In genomic region chr12:113119516-113120410, GRCm38 (mm10) we compare ENCODE assay signal across 8 mouse cellular contexts. TPM values are rescaled to one million over a fixed set of nuclear protein-coding genes. Genes with fewer than 3 reads are reported as not detected.
A peak's percentile ranks its signal among the peaks of the same experiment; 100 is the strongest.
DNase-seq lines count a peak whose midpoint lies in the region; ATAC-seq lines count a peak whose summit lies in the region.

No protein-coding gene starts in this region.

- no peak overlapping the region for H3K27ac ChIP-seq in intestine, embryonic 15.5 days
- no peak overlapping the region for H3K27ac ChIP-seq in limb, embryonic 10.5 days
- H3K27ac ChIP-seq in midbrain, embryonic 11.5 days (ENCODE audit: low read depth, low read length) = no peak overlapping the region

- H3K9ac ChIP-seq in intestine, embryonic 15.5 days = no peak overlapping the region
- no peak overlapping the region for H3K9ac ChIP-seq in midbrain, embryonic 11.5 days (ENCODE audit: low read length)

- H3K9me3 ChIP-seq in intestine, embryonic 15.5 days = no peaks in the 10 kb centered on the region
- no peaks in the 10 kb centered on the region for H3K9me3 ChIP-seq in limb, embryonic 10.5 days (replicated peaks)
- H3K9me3 ChIP-seq in midbrain, embryonic 11.5 days (ENCODE audit: control insufficient read depth, low read length) = no peaks in the 10 kb centered on the region

- DNase-seq in 416B (ENCODE audit: low read depth) = peak; percentile 63
- DNase-seq in adipocyte (ENCODE audit: low spot score) = peak; percentile 76
- DNase-seq in embryo, embryonic 10 days (ENCODE audit: low spot score) = peak; percentile 84
- DNase-seq in gastrocnemius, postnatal 36 days = peak; percentile 75 to 83
- peak; percentile 85 for DNase-seq in limb, embryonic 10.5 days (ENCODE audit: low spot score)
- DNase-seq in midbrain, embryonic 11.5 days (ENCODE audit: low spot score, missing footprints) = peak; percentile 98
- DNase-seq in spleen, postnatal 10 days (ENCODE audit: low spot score in 2 of 2) = peak; percentile 80 to 87

- no peak overlapping the region for H3K4me2 ChIP-seq in intestine, embryonic 15.5 days (replicated peaks)
- no peak overlapping the region for H3K4me2 ChIP-seq in midbrain, embryonic 11.5 days

- no peak overlapping the region for H3K4me3 ChIP-seq in intestine, embryonic 15.5 days (replicated peaks)
- no peak overlapping the region for H3K4me3 ChIP-seq in limb, embryonic 10.5 days
- no peak overlapping the region for H3K4me3 ChIP-seq in midbrain, embryonic 11.5 days (ENCODE audit: low read depth, low read length)

- WGBS in intestine, embryonic 15.5 days = 88% methylated on average over 20 of the region's 20 CpGs
- WGBS in limb, embryonic 10.5 days = 88% methylated on average over 20 of the region's 20 CpGs
- WGBS in midbrain, embryonic 11.5 days = 87% methylated on average over 20 of the region's 20 CpGs

- intact Hi-C loops in gastrocnemius, postnatal 36 days (cut with DNase I) = loop anchor here (1.0 kb wide), 1 partner anchor 36 kb away; no protein-coding TSS in a partner anchor

- peak; percentile 81 for ATAC-seq in intestine, embryonic 15.5 days
- peak; percentile 62 for ATAC-seq in midbrain, embryonic 11.5 days (ENCODE audit: low FRiP score)

- no peaks in the 10 kb centered on the region for H3K27me3 ChIP-seq in intestine, embryonic 15.5 days (replicated peaks)
- H3K27me3 ChIP-seq in limb, embryonic 10.5 days (ENCODE audit: low read depth, poor library complexity, severe bottlenecking) = no peaks in the 10 kb centered on the region
- no peaks in the 10 kb centered on the region for H3K27me3 ChIP-seq in midbrain, embryonic 11.5 days (ENCODE audit: control insufficient read depth, insufficient read depth, low read length)

- H3K4me1 ChIP-seq in intestine, embryonic 15.5 days (replicated peaks) = no peaks in the 10 kb centered on the region
- no peaks in the 10 kb centered on the region for H3K4me1 ChIP-seq in limb, embryonic 10.5 days
- H3K4me1 ChIP-seq in midbrain, embryonic 11.5 days (ENCODE audit: control insufficient read depth, insufficient read depth, low read length) = no peaks in the 10 kb centered on the region

- peaks cover 64% of the 10 kb centered on the region for H3K36me3 ChIP-seq in intestine, embryonic 15.5 days
- peaks cover 98% of the 10 kb centered on the region for H3K36me3 ChIP-seq in limb, embryonic 10.5 days
- peaks cover 48% of the 10 kb centered on the region for H3K36me3 ChIP-seq in midbrain, embryonic 11.5 days (ENCODE audit: control insufficient read depth, insufficient read depth, low read length)

RNA-seq across cellular contexts. Expression of gene Crip2, which starts 20.3 kb away (rescaled TPM):
- total RNA-seq in gastrocnemius, postnatal 36 days (2021) = 10 to 100 TPM; 30.9 to 39.3 TPM
- polyA plus RNA-seq in intestine, embryonic 15.5 days (2015; fragmentation: Nextera tagmentation; extraction: Ambion mirVana) = 122 and 130 TPM in 2 replicates
- 58.8 and 63.8 TPM in 2 replicates for polyA plus RNA-seq in limb, embryonic 10.5 days (2016; fragmentation: Nextera tagmentation; extraction: Ambion mirVana)
- polyA plus RNA-seq in midbrain, embryonic 11.5 days (2014; fragmentation: Nextera tagmentation; extraction: Ambion mirVana) = 226 and 247 TPM in 2 replicates

RNA-seq across cellular contexts. Expression of gene Mta1, which starts 21.7 kb away (rescaled TPM):
- total RNA-seq in gastrocnemius, postnatal 36 days (2021) = 10 to 100 TPM; 32.3 to 36.1 TPM
- 11.3 and 11.5 TPM in 2 replicates for polyA plus RNA-seq in intestine, embryonic 15.5 days (2015; fragmentation: Nextera tagmentation; extraction: Ambion mirVana)
- polyA plus RNA-seq in limb, embryonic 10.5 days (2016; fragmentation: Nextera tagmentation; extraction: Ambion mirVana) = 22.9 and 25.9 TPM in 2 replicates
- 19.2 and 21.4 TPM in 2 replicates for polyA plus RNA-seq in midbrain, embryonic 11.5 days (2014; fragmentation: Nextera tagmentation; extraction: Ambion mirVana)

RNA-seq across cellular contexts. Expression of gene Crip1, which starts 26.4 kb away (rescaled TPM):
- total RNA-seq in gastrocnemius, postnatal 36 days (2021) = 10 to 100 TPM; 73.5 to 88.6 TPM
- 426 and 430 TPM in 2 replicates for polyA plus RNA-seq in intestine, embryonic 15.5 days (2015; fragmentation: Nextera tagmentation; extraction: Ambion mirVana)
- polyA plus RNA-seq in limb, embryonic 10.5 days (2016; fragmentation: Nextera tagmentation; extraction: Ambion mirVana) = 48.7 and 61.0 TPM in 2 replicates
- 87.1 and 95.7 TPM in 2 replicates for polyA plus RNA-seq in midbrain, embryonic 11.5 days (2014; fragmentation: Nextera tagmentation; extraction: Ambion mirVana)

RNA-seq across cellular contexts. Expression of gene Tedc1, which starts 36.5 kb away (rescaled TPM):
- total RNA-seq in gastrocnemius, postnatal 36 days (2021) = under 1 TPM; 0.56 to 0.67 TPM
- polyA plus RNA-seq in intestine, embryonic 15.5 days (2015; fragmentation: Nextera tagmentation; extraction: Ambion mirVana) = 25.3 and 25.5 TPM in 2 replicates
- polyA plus RNA-seq in limb, embryonic 10.5 days (2016; fragmentation: Nextera tagmentation; extraction: Ambion mirVana) = 49.4 and 60.2 TPM in 2 replicates
- 25.6 and 31.5 TPM in 2 replicates for polyA plus RNA-seq in midbrain, embryonic 11.5 days (2014; fragmentation: Nextera tagmentation; extraction: Ambion mirVana)

RNA-seq across cellular contexts. Expression of gene Tex22, which starts 45.5 kb away (rescaled TPM):
- total RNA-seq in gastrocnemius, postnatal 36 days (2021) = under 1 TPM; 0.22 to 0.31 TPM
- polyA plus RNA-seq in intestine, embryonic 15.5 days (2015; fragmentation: Nextera tagmentation; extraction: Ambion mirVana) = not detected in 2 replicates
- 0.18 and 0.21 TPM in 2 replicates for polyA plus RNA-seq in limb, embryonic 10.5 days (2016; fragmentation: Nextera tagmentation; extraction: Ambion mirVana)
- polyA plus RNA-seq in midbrain, embryonic 11.5 days (2014; fragmentation: Nextera tagmentation; extraction: Ambion mirVana) = not detected in 2 replicates
